Mouse (Mus musculus): ENCODE measurements around the gene Cdkn2aip.

Gene Cdkn2aip

DNA sequence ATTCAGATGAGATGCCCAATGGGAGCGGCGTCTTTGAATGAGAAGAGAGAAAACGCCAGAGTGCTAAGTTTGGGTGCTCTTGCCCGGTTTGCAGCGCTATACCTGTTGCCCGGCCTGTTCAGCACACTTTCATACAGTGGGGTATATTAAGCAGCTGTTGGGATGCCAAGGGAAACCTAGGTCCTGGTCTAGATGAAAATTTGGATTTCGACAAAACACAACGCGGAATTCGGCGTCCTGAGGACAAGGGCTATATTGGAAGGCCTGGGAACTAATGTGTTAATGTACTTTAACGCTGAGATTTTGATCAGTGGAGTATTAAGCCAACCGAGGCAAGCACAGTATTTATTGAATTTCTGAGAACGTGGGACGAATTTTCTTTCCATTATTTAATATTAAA is 37.5 kb downstream of the Cdkn2aip start:
- POLR2A ChIA-PET, result interaction anchor here (0.5 to 5.9 kb wide), 56 partner anchors 9 to 867 kb away, joined by 3 to 50 read pairs (median 4); partner anchors contain the start of genes Cdkn2aip (in 2 of the 4), Wwc2 (in 2 of the 4), Rwdd4a (in 1 of the 4) and Trappc11 (in 1 of the 4)
- CTCF ChIA-PET, result interaction anchor here (0.6 to 1.8 kb wide), 5 partner anchors 10 to 806 kb away, joined by 3 to 11 read pairs (median 5); no protein-coding TSS in a partner anchor

DNA sequence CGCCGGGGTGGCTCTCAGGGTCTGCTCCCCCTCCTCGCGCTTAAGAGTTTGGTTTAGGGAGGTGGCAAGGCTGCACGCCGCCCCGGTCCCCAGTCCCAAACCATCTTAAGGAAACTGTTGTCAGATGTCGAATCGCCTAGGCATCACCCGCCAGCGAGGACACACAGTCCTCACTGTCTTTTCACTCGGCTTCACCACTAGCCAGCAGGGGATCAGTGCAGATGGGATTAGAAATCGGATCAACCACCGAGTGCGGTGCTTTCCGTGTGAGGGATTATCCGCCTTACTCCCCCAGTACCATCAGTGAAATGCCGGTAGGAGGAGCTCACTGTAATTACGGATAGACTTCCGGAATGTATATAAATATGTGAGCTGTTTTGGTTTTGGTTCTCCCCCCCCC is 37.9 kb downstream of the Cdkn2aip start:
- ChIA-PET POLR2A (interaction anchor here (0.5 to 5.9 kb wide), 76 partner anchors 9 to 868 kb away, joined by 3 to 50 read pairs (median 4); partner anchors contain the start of genes Wwc2 (in 3 of the 4), Cdkn2aip (in 2 of the 4), Rwdd4a (in 1 of the 4) and Trappc11 (in 1 of the 4)), CTCF (interaction anchor here in 3 of 4 experiments (0.5 to 1.8 kb wide), 6 partner anchors 10 to 806 kb away, joined by 3 to 25 read pairs (median 5); no protein-coding TSS in a partner anchor)

DNA sequence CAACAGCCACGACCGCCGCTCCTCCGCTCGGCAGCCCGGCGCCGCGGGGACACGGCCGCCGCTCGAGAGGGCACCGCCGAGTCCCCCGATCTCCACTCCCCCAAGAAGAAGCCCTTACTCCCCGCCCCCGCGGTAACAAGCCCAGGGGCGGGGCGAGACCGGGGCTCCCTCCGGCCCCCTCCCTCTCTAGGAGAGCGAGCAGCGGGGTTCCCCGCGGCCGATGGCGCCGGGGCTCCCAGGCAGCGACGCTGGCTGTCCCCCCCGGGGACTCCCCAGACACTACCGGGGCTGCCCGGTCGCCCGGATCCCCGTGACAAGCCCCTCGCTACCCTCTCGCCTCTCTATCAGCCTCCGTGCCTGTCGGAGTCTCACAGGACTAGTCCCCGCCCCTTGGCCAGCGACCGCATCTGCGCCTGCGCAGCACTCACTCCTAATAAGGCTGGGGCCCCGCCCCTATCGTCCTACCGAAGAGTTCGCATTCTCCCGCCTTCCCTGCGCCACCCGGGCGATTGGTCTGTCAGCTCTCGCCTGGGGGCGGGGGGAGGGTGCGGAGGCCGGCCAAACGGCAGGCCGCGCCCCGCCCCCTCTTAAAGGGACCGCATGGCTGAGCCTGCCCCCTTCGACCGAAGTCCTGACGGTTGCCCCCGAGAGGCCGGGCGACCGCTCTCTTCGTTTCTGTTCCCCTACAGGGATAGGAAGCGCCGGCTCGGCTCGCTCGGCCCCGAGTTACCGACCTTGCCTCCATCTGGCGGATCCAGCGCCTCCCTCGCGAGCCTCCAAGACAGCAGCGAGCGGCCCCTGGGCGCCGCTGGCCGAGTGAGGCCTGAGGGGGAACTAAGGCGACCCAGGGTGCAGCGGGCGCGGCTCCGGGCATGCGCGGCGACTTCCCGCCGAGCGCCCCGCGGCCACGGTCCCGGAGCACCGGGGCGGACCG is 38.7 kb downstream of the Cdkn2aip start, which contains the start of gene Ing2:
Gene Ing2 (minus strand): TSS at position 780 of the 934 bp plus-strand sequence.
- POLR2A ChIA-PET, result interaction anchor here (0.5 to 5.9 kb wide), 119 partner anchors 9 to 1476 kb away, joined by 3 to 50 read pairs (median 4); partner anchors contain the start of genes Wwc2 (in 3 of the 4), Cdkn2aip (in 2 of the 4), Rwdd4a (in 2 of the 4) and Trappc11 (in 2 of the 4)
- CTCF ChIA-PET, result interaction anchor here (0.5 to 1.0 kb wide), 13 partner anchors 10 to 807 kb away, joined by 3 to 25 read pairs (median 4); no protein-coding TSS in a partner anchor

DNA sequence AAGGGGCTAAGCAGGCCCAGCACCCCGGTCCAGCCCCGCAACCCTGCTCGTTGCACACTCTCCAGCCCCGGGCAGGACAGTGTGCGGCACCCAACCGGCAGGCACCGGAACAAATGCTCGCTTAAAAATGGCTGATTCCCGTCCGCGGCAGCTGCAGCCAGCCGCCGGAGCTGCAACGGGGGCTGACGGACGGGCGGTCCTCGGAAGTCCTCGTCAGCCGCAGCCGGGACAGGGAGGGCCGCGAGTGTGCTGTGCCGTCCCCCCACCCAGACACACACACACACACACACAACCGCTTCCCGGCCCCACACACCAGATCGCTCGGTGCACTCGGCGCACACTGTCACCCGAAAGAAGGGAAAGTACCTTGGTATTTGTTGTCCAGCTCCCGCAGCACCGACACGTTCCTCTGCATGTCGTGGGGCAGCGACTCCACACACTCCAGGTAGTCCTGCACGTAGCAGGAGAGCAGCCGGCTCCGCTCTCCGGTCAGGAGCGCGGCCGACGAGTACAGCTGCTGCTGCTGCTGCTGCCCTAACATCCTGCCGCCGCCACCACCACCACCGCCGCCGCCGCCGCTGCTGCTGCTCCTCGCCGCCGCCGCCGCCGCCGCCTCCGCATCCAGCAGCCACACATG is 39.5 kb downstream of the Cdkn2aip start:
- CTCF ChIA-PET, result no interaction called here
- POLR2A ChIA-PET, result interaction anchor here in 3 of 4 experiments (0.7 to 5.9 kb wide), 18 partner anchors 10 to 338 kb away, joined by 3 to 50 read pairs (median 4); partner anchors contain the start of gene Cdkn2aip (in 1 of the 3)

DNA sequence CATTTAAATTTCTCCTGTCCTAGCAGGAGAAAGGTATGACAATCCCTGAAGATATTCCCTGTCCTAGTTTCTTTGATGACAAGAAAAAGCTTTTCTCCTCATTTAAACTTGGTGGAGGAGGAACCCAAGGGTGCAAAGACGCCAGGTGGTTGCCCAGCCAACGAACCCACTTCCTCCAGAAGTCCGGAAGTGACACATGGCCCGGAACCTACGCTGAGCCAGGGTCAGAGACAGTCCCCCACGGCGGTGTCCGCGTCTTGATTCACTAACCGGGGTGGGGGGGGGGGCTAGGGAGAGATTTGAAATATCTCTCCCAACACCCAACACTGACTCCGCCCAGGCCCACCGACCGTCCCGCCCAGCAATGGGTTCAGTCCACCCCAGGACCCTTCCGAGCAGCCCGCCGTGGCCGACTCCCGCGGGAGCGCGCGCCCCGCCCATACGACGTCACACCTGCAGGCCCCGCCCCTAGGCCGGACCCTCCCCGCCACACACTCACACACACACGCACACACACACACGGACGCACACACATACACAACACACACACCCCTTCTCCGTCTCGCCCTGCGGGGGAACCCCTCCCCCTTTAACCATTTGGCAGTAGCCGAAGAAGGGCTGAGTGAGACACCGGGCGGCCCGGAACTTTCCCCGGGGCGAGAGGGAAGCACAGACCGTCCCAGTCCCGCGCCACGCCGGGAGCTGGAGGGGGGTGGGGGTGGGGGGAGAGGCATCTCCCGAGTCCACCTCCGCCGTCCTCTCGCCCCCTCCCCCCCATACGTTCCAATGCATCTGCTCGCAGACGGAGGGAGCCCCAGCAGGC is 40.2 kb downstream of the Cdkn2aip start:
- ChIA-PET CTCF (interaction anchor here in 1 of 4 experiments (0.6 kb wide), 1 partner anchor 198 kb away, joined by 3 read pairs; no protein-coding TSS in a partner anchor), POLR2A (interaction anchor here in 3 of 4 experiments (0.7 to 5.9 kb wide), 10 partner anchors 9 to 452 kb away, joined by 3 to 50 read pairs (median 4); no protein-coding TSS in a partner anchor)

DNA sequence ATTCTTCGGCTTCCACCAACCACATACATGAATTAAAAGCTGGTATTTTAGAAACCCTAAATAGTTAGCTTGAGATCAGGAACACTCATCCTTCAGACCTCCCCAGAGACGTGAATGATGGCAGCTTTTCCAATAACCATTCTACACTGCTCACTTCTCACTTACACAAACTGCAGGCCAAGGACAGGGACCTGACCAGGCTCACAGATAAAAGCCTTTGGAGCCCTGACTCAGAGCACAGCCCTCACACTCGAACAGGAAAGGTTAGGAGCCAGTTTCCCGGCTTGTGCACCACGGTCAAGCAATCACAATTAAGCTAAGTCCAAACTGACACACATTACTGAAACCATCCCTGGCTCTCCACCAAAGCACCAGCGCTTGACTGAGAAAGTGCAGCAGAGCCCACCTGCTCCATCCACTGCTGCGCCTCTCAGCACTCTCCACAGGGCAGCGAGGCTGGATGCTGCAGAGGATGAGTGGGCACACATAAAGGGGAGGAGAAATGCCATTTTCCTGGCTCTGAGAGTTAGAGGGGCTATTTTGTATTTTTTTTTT is 49.4 kb downstream of the Cdkn2aip start:
- CTCF ChIA-PET, result no interaction called here
- POLR2A ChIA-PET, result interaction anchor here in 3 of 4 experiments (0.6 to 3.7 kb wide), 11 partner anchors 10 to 76 kb away, joined by 3 to 45 read pairs (median 7); partner anchors contain the start of gene Ing2 (in 3 of the 3)

DNA sequence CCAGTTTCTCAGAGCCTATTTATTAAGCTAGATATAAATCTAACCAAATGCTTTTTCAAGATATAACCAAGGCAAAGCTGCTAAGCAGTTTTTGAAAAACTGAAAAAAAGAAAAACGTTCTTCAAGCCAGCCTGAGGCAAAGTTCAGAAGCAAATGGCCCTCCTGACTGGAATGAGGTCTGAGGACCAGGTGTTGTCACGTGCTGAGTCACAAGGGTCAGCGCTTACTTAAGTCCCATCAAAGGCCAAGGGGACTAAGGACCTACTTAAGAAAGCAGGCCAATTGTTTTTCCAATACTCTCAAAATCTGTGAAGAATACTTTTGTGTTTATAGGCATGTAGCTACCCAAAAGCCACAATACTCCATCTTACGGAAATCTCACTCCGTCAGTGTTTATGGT is 50.5 kb downstream of the Cdkn2aip start:
- ChIA-PET CTCF (no interaction called here), POLR2A (interaction anchor here in 3 of 4 experiments (0.7 to 3.7 kb wide), 10 partner anchors 11 to 833 kb away, joined by 3 to 45 read pairs (median 10); partner anchors contain the start of gene Ing2 (in 3 of the 3))

DNA sequence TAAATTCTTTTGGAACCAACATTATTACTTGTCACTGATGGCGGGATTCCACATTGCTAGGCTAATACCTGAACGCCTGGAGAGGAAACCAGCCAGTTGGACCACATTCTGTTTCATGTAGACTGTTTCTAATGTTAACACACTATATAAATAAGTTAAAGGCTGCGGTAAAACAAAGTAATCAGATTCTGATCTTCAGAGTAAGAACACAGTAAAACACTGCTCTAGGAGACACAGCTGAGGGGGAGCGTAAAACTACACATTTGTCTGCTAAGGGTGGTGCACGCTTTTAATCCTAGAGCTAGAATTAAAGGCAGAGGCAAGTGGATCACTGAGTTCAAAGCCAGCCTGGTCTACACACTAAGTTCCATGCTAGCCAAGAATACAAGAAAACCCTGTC is 51.0 kb downstream of the Cdkn2aip start:
- POLR2A ChIA-PET, result interaction anchor here in 3 of 4 experiments (1.3 to 3.7 kb wide), 7 partner anchors 12 to 15 kb away, joined by 3 to 45 read pairs (median 13); partner anchors contain the start of gene Ing2 (in 3 of the 3)
- CTCF ChIA-PET, result no interaction called here

DNA sequence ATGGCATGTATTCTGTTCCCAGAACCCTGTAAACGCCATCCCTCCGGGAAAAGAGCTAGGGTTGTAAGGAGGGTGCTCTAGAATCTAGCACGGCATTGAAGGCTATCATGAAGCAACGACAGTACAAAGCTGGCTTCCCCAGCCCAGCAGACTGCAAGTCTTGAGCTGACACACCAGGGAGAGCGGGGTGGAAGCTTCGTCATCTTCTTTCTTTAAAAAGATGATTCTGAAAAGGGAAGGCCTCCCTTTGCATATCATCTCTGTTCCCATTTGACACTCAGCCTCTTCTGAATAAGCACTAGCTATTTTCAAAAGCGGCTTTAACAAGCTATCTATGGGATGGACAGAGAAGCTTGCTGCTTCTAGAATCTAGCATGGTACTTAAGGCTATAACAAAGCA is 53.3 kb downstream of the Cdkn2aip start:
- POLR2A ChIA-PET, result interaction anchor here in 3 of 4 experiments (0.6 to 1.4 kb wide), 7 partner anchors 12 to 25 kb away, joined by 3 to 7 read pairs (median 3); partner anchors contain the start of gene Ing2 (in 1 of the 3)
- CTCF ChIA-PET, result interaction anchor here in 1 of 4 experiments (0.6 to 0.7 kb wide), 2 partner anchors 137 to 461 kb away, joined by 3 to 4 read pairs; no protein-coding TSS in a partner anchor

DNA sequence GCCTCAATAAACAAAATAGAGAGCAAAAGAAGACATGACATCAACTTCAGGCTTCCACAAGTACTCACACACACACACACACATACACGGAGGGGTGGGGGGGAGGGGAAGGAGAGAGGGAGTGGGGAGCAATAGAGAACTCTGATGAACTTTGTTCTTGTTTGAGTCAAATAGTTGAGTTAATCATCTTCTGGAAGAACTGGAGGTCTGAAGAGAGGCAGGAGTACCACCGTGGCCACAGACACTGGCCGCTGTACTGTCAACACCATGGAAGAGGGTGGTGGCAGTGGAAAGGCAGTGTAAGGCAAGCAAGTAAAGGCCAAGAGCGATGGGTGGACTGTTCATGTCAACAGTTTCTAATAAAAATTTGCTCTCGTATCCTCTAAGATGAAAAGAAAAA is 54.3 kb downstream of the Cdkn2aip start:
- POLR2A ChIA-PET, result interaction anchor here in 2 of 4 experiments (0.8 to 1.3 kb wide), 5 partner anchors 10 to 609 kb away, joined by 3 to 7 read pairs (median 3); no protein-coding TSS in a partner anchor
- CTCF ChIA-PET, result no interaction called here
